8 mouse cellular contexts compared by ENCODE assay signal in genomic region chr19:46523131-46523479, GRCm38 (mm10). TPM values are rescaled to one million over a fixed set of nuclear protein-coding genes. Genes with fewer than 3 reads are reported as not detected.
DNase-seq lines count a peak whose midpoint lies in the region; ATAC-seq and TF ChIP-seq lines count a peak whose summit lies in the region.

No protein-coding gene starts in this region.

- H3K27me3 ChIP-seq in heart, embryonic 12.5 days (replicated peaks): no peaks in the 10 kb centered on the region
- H3K27me3 ChIP-seq in hindbrain, embryonic 15.5 days: no peaks in the 10 kb centered on the region
- H3K27me3 ChIP-seq in midbrain, embryonic 15.5 days (replicated peaks): no peaks in the 10 kb centered on the region

- peak overlapping the region; percentile 68 for H3K4me2 ChIP-seq in heart, embryonic 12.5 days
- H3K4me2 ChIP-seq in hindbrain, embryonic 15.5 days: peak overlapping the region; percentile 59
- H3K4me2 ChIP-seq in midbrain, embryonic 15.5 days: peak overlapping the region; percentile 51

- H3K4me3 ChIP-seq in heart, embryonic 12.5 days: peak overlapping the region; percentile 28; the same call in 1 of the 2 replicates
- H3K4me3 ChIP-seq in bone marrow macrophage, adult 2 months (ENCODE audit: insufficient read depth, low read length): no peak overlapping the region
- H3K4me3 ChIP-seq in hindbrain, embryonic 15.5 days: 0 out of 2 replicates have a peak overlapping the region, but pooled peaks have one; percentile 25
- H3K4me3 ChIP-seq in midbrain, embryonic 15.5 days: peak overlapping the region; percentile 25; the same call in 1 of the 2 replicates

- H3K9me3 ChIP-seq in heart, embryonic 12.5 days (replicated peaks): no peaks in the 10 kb centered on the region
- H3K9me3 ChIP-seq in hindbrain, embryonic 15.5 days: no peaks in the 10 kb centered on the region
- H3K9me3 ChIP-seq in midbrain, embryonic 15.5 days: no peaks in the 10 kb centered on the region

- peaks cover 73% of the 10 kb centered on the region for H3K4me1 ChIP-seq in heart, embryonic 12.5 days (replicated peaks)
- H3K4me1 ChIP-seq in bone marrow macrophage, adult 2 months (ENCODE audit: control insufficient read depth, insufficient read depth, low read length): peaks cover 70% of the 10 kb centered on the region
- H3K4me1 ChIP-seq in hindbrain, embryonic 15.5 days (replicated peaks): peaks cover 63% of the 10 kb centered on the region
- peaks cover 66% of the 10 kb centered on the region for H3K4me1 ChIP-seq in midbrain, embryonic 15.5 days

- H3K27ac ChIP-seq in heart, embryonic 12.5 days (ENCODE audit: poor library complexity, severe bottlenecking): peak overlapping the region; percentile 80
- H3K27ac ChIP-seq in bone marrow macrophage, adult 2 months (ENCODE audit: insufficient read depth, low read depth, low read length): peak overlapping the region; percentile 90
- H3K27ac ChIP-seq in hindbrain, embryonic 15.5 days (replicated peaks): peak overlapping the region; percentile 81
- peak overlapping the region; percentile 82 for H3K27ac ChIP-seq in midbrain, embryonic 15.5 days

- H3K36me3 ChIP-seq in heart, embryonic 12.5 days: no peaks in the 10 kb centered on the region
- no peaks in the 10 kb centered on the region for H3K36me3 ChIP-seq in hindbrain, embryonic 15.5 days
- H3K36me3 ChIP-seq in midbrain, embryonic 15.5 days (replicated peaks): no peaks in the 10 kb centered on the region

- intact Hi-C loops in heart, postnatal 14 days (cut with DNase I): loop anchor here (2.0 to 5.0 kb wide), 2 partner anchors 18 to 126 kb away; partner anchors contain the start of genes Actr1a and Sufu

- TF ChIP-seq CTCF in bone marrow macrophage, adult 2 months (IDR thresholded peaks at IDR 0.05; ENCODE audit: low read depth, low read length): no peak

- H3K9ac ChIP-seq in heart, embryonic 12.5 days: peak overlapping the region; percentile 39; the same call in 1 of the 2 replicates
- 0 out of 2 replicates have a peak overlapping the region, but pooled peaks have one; percentile 10 for H3K9ac ChIP-seq in hindbrain, embryonic 15.5 days
- no peak overlapping the region for H3K9ac ChIP-seq in midbrain, embryonic 15.5 days

- ATAC-seq in heart, embryonic 12.5 days (ENCODE audit: insufficient number of reproducible peaks, low FRiP score): no peak
- no peak for ATAC-seq in hindbrain, embryonic 15.5 days (ENCODE audit: low FRiP score, low read depth)
- ATAC-seq in midbrain, embryonic 15.5 days (replicated peaks): 0 out of 2 replicates have a peak, but pooled peaks have one; percentile 0

- DNase-seq in heart, postnatal 14 days: no peak
- no peak for DNase-seq in embryo, embryonic 11 days
- no peak for DNase-seq in urinary bladder, postnatal 10 days (ENCODE audit: low spot score)
- DNase-seq in adipocyte (ENCODE audit: low spot score): no peak

- no peak for TF ChIP-seq POLR2A in bone marrow macrophage, adult 2 months (IDR thresholded peaks at IDR 0.05; ENCODE audit: borderline replicate concordance, low read depth, low read length)

RNA-seq across cellular contexts. Expression of gene Trim8, which starts 21.6 kb away (rescaled TPM):
- polyA plus RNA-seq in heart, embryonic 12.5 days (2016; fragmentation: Nextera tagmentation; extraction: Ambion mirVana): 24.1 and 24.2 TPM in 2 replicates
- total RNA-seq in heart, postnatal 14 days (2021): 10 to 100 TPM; 47.6 to 50.0 TPM
- 66.3 and 69.0 TPM in 2 replicates for polyA plus RNA-seq in bone marrow macrophage, adult 2 months (2012; ENCODE audit: insufficient read depth, insufficient read length, missing spikeins)
- 27.8 and 31.9 TPM in 2 replicates for polyA plus RNA-seq in hindbrain, embryonic 15.5 days (2015; fragmentation: Nextera tagmentation; extraction: Ambion mirVana)
- 29.9 and 30.5 TPM in 2 replicates for polyA plus RNA-seq in midbrain, embryonic 15.5 days (2015; fragmentation: Nextera tagmentation; extraction: Ambion mirVana)

RNA-seq across cellular contexts. Expression of gene Arl3, which starts 49.9 kb away (rescaled TPM):
- 88.2 and 94.4 TPM in 2 replicates for polyA plus RNA-seq in heart, embryonic 12.5 days (2016; fragmentation: Nextera tagmentation; extraction: Ambion mirVana)
- 10 to 100 TPM; 29.7 to 30.0 TPM for total RNA-seq in heart, postnatal 14 days (2021)
- polyA plus RNA-seq in bone marrow macrophage, adult 2 months (2012; ENCODE audit: insufficient read depth, insufficient read length, missing spikeins): 36.7 and 36.9 TPM in 2 replicates
- polyA plus RNA-seq in hindbrain, embryonic 15.5 days (2015; fragmentation: Nextera tagmentation; extraction: Ambion mirVana): 208 and 221 TPM in 2 replicates
- 209 and 210 TPM in 2 replicates for polyA plus RNA-seq in midbrain, embryonic 15.5 days (2015; fragmentation: Nextera tagmentation; extraction: Ambion mirVana)

RNA-seq across cellular contexts. Expression of gene Sfxn2, which starts 50.1 kb away (rescaled TPM):
- polyA plus RNA-seq in heart, embryonic 12.5 days (2016; fragmentation: Nextera tagmentation; extraction: Ambion mirVana): 8.1 and 8.9 TPM in 2 replicates
- total RNA-seq in heart, postnatal 14 days (2021): 1 to 10 TPM; 4.1 to 5.3 TPM
- 12.3 and 14.7 TPM in 2 replicates for polyA plus RNA-seq in bone marrow macrophage, adult 2 months (2012; ENCODE audit: insufficient read depth, insufficient read length, missing spikeins)
- polyA plus RNA-seq in hindbrain, embryonic 15.5 days (2015; fragmentation: Nextera tagmentation; extraction: Ambion mirVana): 10.2 and 11.3 TPM in 2 replicates
- polyA plus RNA-seq in midbrain, embryonic 15.5 days (2015; fragmentation: Nextera tagmentation; extraction: Ambion mirVana): 10.5 and 11.7 TPM in 2 replicates
